Mouse (Mus musculus) MEL (cell line): ENCODE measurements around the gene Mkrn1. TPM values are rescaled to one million over a fixed set of nuclear protein-coding genes. Genes with fewer than 3 reads are reported as not detected.

Experiments
- DNase-seq: peaks from one replicate; pipeline ENCODE4 v3.0.0; 2011; ENCODE audit warnings: low read depth, low spot score
- H3K27ac ChIP-seq: 2 replicates; pipeline ENCODE4 v1.5.1; 2012; ENCODE audit warnings: low read depth, mild to moderate bottlenecking, control low read depth, low read length, moderate library complexity; ENCODE audit not compliant: control insufficient read depth
- H3K27me3 ChIP-seq, 2 experiments: fragments of 150-350 bp in 1 of 2; sonication (generic) in 1 of 2; 2 replicates each; pipeline ENCODE4 v1.6.1; 2012; ENCODE audit warnings: low read length in 2 of 2, mild to moderate bottlenecking in 2 of 2, improper control_type of control experiment in 1 of 2, moderate library complexity in 1 of 2; ENCODE audit not compliant: insufficient read depth in 2 of 2, control insufficient read depth in 1 of 2
- H3K36me3 ChIP-seq, 2 experiments: 2 replicates each; pipeline ENCODE4 v1.6.1; 2012 to 2014; ENCODE audit warnings: low read length in 2 of 2, improper control_type of control experiment in 1 of 2, inconsistent platforms in 1 of 2, mild to moderate bottlenecking in 1 of 2; ENCODE audit not compliant: insufficient read depth in 2 of 2, control insufficient read depth in 1 of 2
- H3K4me1 ChIP-seq, 2 experiments: fragments of 150-350 bp in 1 of 2; sonication (generic) in 1 of 2; 2 replicates each; pipeline ENCODE4 v1.6.1; 2012; ENCODE audit warnings: low read length in 2 of 2, improper control_type of control experiment in 1 of 2, mild to moderate bottlenecking in 1 of 2; ENCODE audit not compliant: insufficient read depth in 2 of 2, control insufficient read depth in 1 of 2
- H3K4me3 ChIP-seq, 2 experiments: fragments of 150-350 bp in 1 of 2; sonication (generic) in 1 of 2; 2 replicates each; pipeline ENCODE4 v1.5.1; 2012; ENCODE audit warnings: low read depth in 2 of 2, low read length in 2 of 2, mild to moderate bottlenecking in 2 of 2, moderate library complexity in 2 of 2, control low read depth in 1 of 2, improper control_type of control experiment in 1 of 2; ENCODE audit not compliant: control insufficient read depth in 1 of 2, insufficient read depth in 1 of 2
- H3K79me2 ChIP-seq: 2 replicates; pipeline ENCODE4 v1.6.1; 2012; ENCODE audit warnings: mild to moderate bottlenecking, low read length, moderate library complexity; ENCODE audit not compliant: control insufficient read depth, poor library complexity, insufficient read depth
- H3K9ac ChIP-seq: 2 replicates; pipeline ENCODE4 v1.6.1; 2012; ENCODE audit warnings: low read depth, mild to moderate bottlenecking, control low read depth, low read length, moderate library complexity; ENCODE audit not compliant: control insufficient read depth, poor library complexity, severe bottlenecking
- H3K9me3 ChIP-seq: fragments of 150-350 bp; sonication (generic); replicated peaks from 2 replicates; pipeline ENCODE4 v1.6.1; 2012; ENCODE audit warnings: mild to moderate bottlenecking, low read length, improper control_type of control experiment, moderate library complexity; ENCODE audit not compliant: insufficient read depth
- BHLHE40 ChIP-seq: IDR thresholded peaks from 2 replicates; pipeline ENCODE4 v1.6.1; 2012; ENCODE audit warnings: low read depth, mild to moderate bottlenecking, inconsistent platforms, low read length, improper control_type of control experiment, borderline replicate concordance
- CTCF ChIP-seq, 3 experiments: IDR thresholded peaks in 2 of 3; conservative IDR thresholded peaks in 1 of 3; 2 replicates each; pipeline ENCODE4 v1.5.1; 2011 to 2012; ENCODE audit warnings: low read length in 3 of 3, low read depth in 2 of 3, mild to moderate bottlenecking in 2 of 3, improper control_type of control experiment in 1 of 3, inconsistent platforms in 1 of 3, mixed read lengths in 1 of 3, moderate library complexity in 1 of 3; ENCODE audit not compliant: control insufficient read depth in 1 of 3, insufficient read depth in 1 of 3, poor library complexity in 1 of 3, severe bottlenecking in 1 of 3
- EP300 ChIP-seq, 2 experiments: IDR thresholded peaks; 2 replicates each; pipeline ENCODE4 v1.6.1; 2011; ENCODE audit warnings: improper control_type of control experiment in 2 of 2, low read length in 2 of 2, low read depth in 1 of 2, mild to moderate bottlenecking in 1 of 2
- GABPA ChIP-seq: IDR thresholded peaks from 2 replicates; pipeline ENCODE4 v1.6.1; 2012; ENCODE audit warnings: low read depth, mild to moderate bottlenecking, inconsistent platforms, low read length, improper control_type of control experiment, moderate library complexity
- GATA1 ChIP-seq: IDR thresholded peaks from 2 replicates; pipeline ENCODE4 v1.6.1; 2011; ENCODE audit warnings: low read depth, low read length, improper control_type of control experiment
- HCFC1 ChIP-seq: IDR thresholded peaks from 2 replicates; pipeline ENCODE4 v1.6.1; 2012; ENCODE audit warnings: low read depth, mild to moderate bottlenecking, inconsistent platforms, low read length, improper control_type of control experiment, moderate library complexity
- MAFK ChIP-seq: IDR thresholded peaks from 2 replicates; pipeline ENCODE4 v1.6.1; 2011; ENCODE audit warnings: low read depth, mild to moderate bottlenecking, low read length, improper control_type of control experiment, borderline replicate concordance
- MAZ ChIP-seq: IDR thresholded peaks from 2 replicates; pipeline ENCODE4 v1.6.1; 2012; ENCODE audit warnings: low read depth, mild to moderate bottlenecking, inconsistent platforms, low read length, improper control_type of control experiment
- POLR2A ChIP-seq, 2 experiments: IDR thresholded peaks; 2 replicates each; pipeline ENCODE4 v1.6.1; 2011 to 2012; ENCODE audit warnings: low read length in 2 of 2, mild to moderate bottlenecking in 2 of 2, control low read depth in 1 of 2, improper control_type of control experiment in 1 of 2, low read depth in 1 of 2, moderate library complexity in 1 of 2; ENCODE audit not compliant: control insufficient read depth in 1 of 2, insufficient read depth in 1 of 2, poor library complexity in 1 of 2
- POLR2AphosphoS2 ChIP-seq: IDR thresholded peaks from 2 replicates; pipeline ENCODE4 v1.6.1; 2011; ENCODE audit warnings: low read length, improper control_type of control experiment
- SIN3A ChIP-seq: IDR thresholded peaks from 2 replicates; pipeline ENCODE4 v1.6.1; 2012; ENCODE audit warnings: low read length, improper control_type of control experiment, inconsistent platforms
- TBP ChIP-seq: IDR thresholded peaks from 2 replicates; pipeline ENCODE4 v1.8.0; 2011; ENCODE audit warnings: low read depth, low read length, improper control_type of control experiment
- ZC3H11A ChIP-seq: IDR thresholded peaks from 2 replicates; pipeline ENCODE4 v1.6.1; 2012; ENCODE audit warnings: low read depth, mild to moderate bottlenecking, inconsistent platforms, low read length, improper control_type of control experiment
- ZKSCAN1 ChIP-seq: IDR thresholded peaks from 2 replicates; pipeline ENCODE4 v1.6.1; 2012; ENCODE audit warnings: low read depth, mild to moderate bottlenecking, inconsistent platforms, low read length, improper control_type of control experiment, moderate library complexity
- polyA plus RNA-seq, 2 experiments: library from polyadenylated mRNA; stranded (reverse) in 1 of 2; unstranded in 1 of 2; fragments of >175 nt in 1 of 2; fragments of >200 nt in 1 of 2; gene quantifications; 2 replicates each; pipeline versions ENCODE4 v1.2.1 to v1.2.4; 2012; ENCODE audit warnings: low replicate concordance in 2 of 2, low read depth in 1 of 2; ENCODE audit not compliant: insufficient read length in 2 of 2, insufficient read depth in 1 of 2, missing spikeins in 1 of 2
- total RNA-seq: library from RNA; depleted of rRNA; stranded (reverse); fragments of 300-350 nt; gene quantifications from 2 replicates; pipeline ENCODE4 v1.2.3, GENCODE M21; 2012

Gene Mkrn1
- total and polyA plus RNA-seq, 3 experiments, result 57.4 to 58.1 TPM; not detected in 1

DNA sequence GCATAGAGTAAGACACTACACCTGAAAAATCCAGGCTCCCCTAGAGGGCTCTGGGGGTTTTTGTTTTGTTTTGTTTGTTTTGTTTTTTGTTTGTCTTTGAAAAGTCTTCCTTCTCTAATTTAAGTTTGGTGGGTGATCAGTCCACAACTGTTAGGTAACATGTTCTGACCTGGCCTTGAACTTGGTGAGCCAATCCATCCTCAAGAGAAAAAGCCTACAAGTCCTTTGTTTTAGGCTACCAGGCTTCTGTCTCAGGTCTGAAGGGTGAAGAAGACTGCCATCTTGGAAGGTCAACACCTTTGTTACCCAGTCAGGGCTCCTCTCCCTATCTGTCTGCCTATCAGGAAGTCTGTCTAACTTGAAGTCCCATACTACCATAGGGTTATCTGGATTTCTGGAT, 13.4 kb upstream of the Mkrn1 start:
- Histone ChIP-seq H3K27me3 (no peaks in the 10 kb centered on the region), H3K27ac (no peak overlapping the region), H3K4me3 (no peak overlapping the region), H3K9me3 (no peaks in the 10 kb centered on the region), H3K4me1 (peaks cover 22 to 42% of the 10 kb centered on the region in 2 experiments), H3K9ac (no peak overlapping the region), H3K79me2 (no peaks in the 10 kb centered on the region; the same call in 1 of the 2 replicates), H3K36me3 (peaks cover 0 to 28% of the 10 kb centered on the region in 2 experiments; a peak in 2 of 4 replicates)
- no peak for TF ChIP-seq SIN3A
- no peak for TF ChIP-seq GATA1
- TF ChIP-seq MAZ, result no peak
- TF ChIP-seq EP300 (IDR thresholded peaks at IDR 0.05; ENCODE audit: low read depth in 1 of 2, low read length in 2 of 2), result no peak
- no peak for TF ChIP-seq MAFK
- TF ChIP-seq BHLHE40, result no peak
- TF ChIP-seq CTCF (IDR thresholded peaks at IDR 0.05 in 2 of 3, conservative IDR thresholded peaks at IDR 0.05 in 1 of 3; ENCODE audit: control insufficient read depth in 1 of 3, insufficient read depth in 1 of 3, low read depth in 2 of 3, low read length in 3 of 3, poor library complexity in 1 of 3, severe bottlenecking in 1 of 3), result no peak
- no peak for TF ChIP-seq ZC3H11A
- no peak for TF ChIP-seq ZKSCAN1
- DNase-seq, result no peak

DNA sequence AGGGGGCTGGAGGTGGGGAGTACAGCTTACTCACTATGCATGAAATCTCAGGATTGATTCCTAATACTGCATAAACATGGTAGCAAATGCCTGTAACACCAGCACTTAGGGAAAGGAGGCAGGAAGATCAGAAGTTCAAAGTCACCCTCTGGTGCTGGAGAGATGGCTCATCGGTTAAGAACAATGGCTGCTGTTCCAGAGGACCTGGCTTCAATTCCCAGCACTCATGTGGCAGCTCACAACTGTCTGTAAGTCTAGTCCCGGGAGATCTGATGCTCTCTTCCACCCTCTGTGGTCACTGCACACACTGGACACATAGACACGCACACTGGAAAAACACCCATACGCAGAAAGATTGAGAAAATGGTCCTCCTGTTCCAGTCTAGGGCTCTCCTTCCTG, 12.9 kb upstream of the Mkrn1 start:
- TF ChIP-seq POLR2AphosphoS2 (no peak), POLR2A (IDR thresholded peaks at IDR 0.05; ENCODE audit: control insufficient read depth in 1 of 2, insufficient read depth in 1 of 2, low read depth in 1 of 2, low read length in 2 of 2, poor library complexity in 1 of 2) (no peak), GABPA (no peak)
- Histone ChIP-seq H3K27ac (no peak overlapping the region), H3K9me3 (no peaks in the 10 kb centered on the region), H3K27me3 (no peaks in the 10 kb centered on the region), H3K9ac (no peak overlapping the region), H3K4me3 (no peak overlapping the region), H3K36me3 (peaks cover 0 to 33% of the 10 kb centered on the region in 2 experiments; a peak in 2 of 4 replicates), H3K79me2 (no peaks in the 10 kb centered on the region; the same call in 1 of the 2 replicates), H3K4me1 (peaks cover 22 to 45% of the 10 kb centered on the region in 2 experiments)
- no peak for DNase-seq

DNA sequence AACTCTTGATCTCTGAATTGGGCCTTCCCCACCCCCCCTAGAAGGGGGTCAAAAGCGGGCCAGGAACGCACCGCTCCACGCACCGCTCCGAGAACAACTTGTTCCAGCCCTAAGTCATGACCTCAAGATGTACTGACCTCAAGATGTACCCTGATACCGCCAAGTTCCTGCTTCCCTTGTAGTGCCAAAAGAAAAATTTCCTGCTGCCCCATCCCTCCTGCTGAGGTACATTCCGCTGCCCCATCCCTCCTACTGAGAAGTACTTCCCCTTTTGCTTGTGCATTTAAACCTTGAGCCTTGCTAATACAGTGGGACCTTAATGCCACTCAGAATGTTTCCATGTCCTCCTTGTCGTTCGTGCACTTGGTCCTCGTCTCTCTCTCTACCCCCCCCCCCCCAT, 10.5 kb upstream of the Mkrn1 start:
- TF ChIP-seq TBP (0 out of 2 replicates have a peak, but pooled peaks have one; percentile 14), HCFC1 (0 out of 2 replicates have a peak, but pooled peaks have one; percentile 6), ZKSCAN1 (no peak)
- peaks cover 0 to 39% of the 10 kb centered on the region in 2 experiments; a peak in 2 of 4 replicates for H3K36me3 ChIP-seq
- peak overlapping the region; percentile 40 to 57; a peak in 3 of 4 replicates for H3K4me3 ChIP-seq
- peak overlapping the region; percentile 83 for H3K27ac ChIP-seq
- no peaks in the 10 kb centered on the region for H3K27me3 ChIP-seq
- no peaks in the 10 kb centered on the region for H3K9me3 ChIP-seq
- H3K79me2 ChIP-seq, result no peaks in the 10 kb centered on the region; the same call in 1 of the 2 replicates
- DNase-seq, result peak; percentile 74
- H3K4me1 ChIP-seq, result peaks cover 17 to 39% of the 10 kb centered on the region in 2 experiments
- H3K9ac ChIP-seq, result peak overlapping the region; percentile 57
